Mouse (Mus musculus): Measurements from ENCODE around the gene Rrm2. TPM values are rescaled to one million over a fixed set of nuclear protein-coding genes. Genes with fewer than 3 reads are reported as not detected.

The Rrm2 gene
- polyA plus RNA-seq (2015; fragmentation: Nextera tagmentation; extraction: Ambion mirVana): 196 and 207 TPM in 2 replicates

DNA sequence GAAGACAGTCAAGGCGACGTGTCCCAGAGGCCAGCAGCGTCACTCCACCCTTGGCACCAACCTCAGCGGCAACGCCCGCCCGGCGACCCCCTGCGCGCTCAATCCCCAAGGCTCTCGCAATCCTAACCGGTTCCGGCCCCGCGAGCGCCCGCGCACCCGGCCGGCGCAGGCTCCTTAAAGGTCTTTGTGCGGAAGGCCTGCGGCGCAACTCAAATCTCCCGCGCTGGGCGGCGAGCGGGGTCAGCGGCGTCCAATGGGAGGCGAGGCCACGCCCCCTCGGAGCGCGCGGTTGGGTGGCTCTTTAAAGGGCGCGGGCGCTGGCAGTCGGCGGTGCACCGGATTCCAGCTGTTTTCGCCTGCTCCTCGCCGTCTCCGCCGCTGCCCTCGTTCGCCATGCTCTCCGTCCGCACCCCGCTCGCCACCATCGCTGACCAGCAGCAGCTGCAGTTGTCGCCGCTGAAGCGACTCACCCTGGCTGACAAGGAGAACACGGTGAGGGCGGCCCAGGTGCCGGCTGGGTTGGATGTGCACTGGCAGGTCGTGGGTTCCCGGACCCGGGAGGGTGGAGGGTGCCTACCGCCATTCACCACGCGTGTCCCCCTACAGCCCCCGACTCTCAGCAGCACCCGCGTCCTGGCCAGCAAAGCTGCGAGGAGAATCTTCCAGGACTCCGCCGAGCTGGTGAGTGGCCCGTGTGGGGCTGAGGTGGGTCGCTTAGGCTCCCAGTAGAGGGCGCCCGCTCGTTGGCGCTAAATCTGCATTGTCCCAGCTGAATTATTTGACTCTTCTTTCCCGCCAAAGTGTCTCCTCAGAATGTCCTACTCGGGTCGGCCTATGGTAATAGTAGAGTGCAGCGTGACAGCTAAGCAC, at the start of gene Rrm2:
Rrm2 (plus strand) TSS at position 288 of the 870 bp plus-strand sequence.
- H3K9me3 ChIP-seq (ENCODE audit: control insufficient read depth, low read length): no peaks in the 10 kb centered on the region
- H3K36me3 ChIP-seq (ENCODE audit: control insufficient read depth, insufficient read depth, low read length): peaks cover 10% of the 10 kb centered on the region
- peaks cover 32% of the 10 kb centered on the region for H3K4me1 ChIP-seq (replicated peaks; ENCODE audit: control insufficient read depth, insufficient read depth, low read length)
- peak within 1 kb of the TSS; percentile 86 for H3K9ac ChIP-seq (ENCODE audit: low read length)
- H3K4me2 ChIP-seq (ENCODE audit: low read depth, low read length): peak within 1 kb of the TSS; percentile 81
- peak; percentile 92 for ATAC-seq (ENCODE audit: low read depth)
- H3K27ac ChIP-seq (ENCODE audit: low read length): peak within 1 kb of the TSS; percentile 83
- 0% methylated on average over 83 of the region's 83 CpGs for WGBS
- H3K27me3 ChIP-seq (ENCODE audit: control insufficient read depth, insufficient read depth, low read depth, low read length): no peaks in the 10 kb centered on the region
- peak within 1 kb of the TSS; percentile 86 for H3K4me3 ChIP-seq (ENCODE audit: low read length)

GRCm38 (mm10) chr12:24658998-24659397, 49.0 kb upstream of the Rrm2 start:
- H3K27me3 ChIP-seq (ENCODE audit: control insufficient read depth, insufficient read depth, low read depth, low read length): no peaks in the 10 kb centered on the region
- no peak overlapping the region for H3K4me2 ChIP-seq (ENCODE audit: low read depth, low read length)
- no peak for ATAC-seq (ENCODE audit: low read depth)
- H3K27ac ChIP-seq (ENCODE audit: low read length): no peak overlapping the region
- no peaks in the 10 kb centered on the region; the same call in 1 of the 2 replicates for H3K4me1 ChIP-seq (replicated peaks; ENCODE audit: control insufficient read depth, insufficient read depth, low read length)
- H3K4me3 ChIP-seq (ENCODE audit: low read length): no peak overlapping the region
- H3K36me3 ChIP-seq (ENCODE audit: control insufficient read depth, insufficient read depth, low read length): peaks cover 13% of the 10 kb centered on the region
- WGBS: 84% methylated on average over 4 of the region's 4 CpGs
- no peak overlapping the region for H3K9ac ChIP-seq (ENCODE audit: low read length)
- no peaks in the 10 kb centered on the region for H3K9me3 ChIP-seq (ENCODE audit: control insufficient read depth, low read length)

- WGBS: 91% methylated on average over 9 of the region's 9 CpGs
These were observed 48.1 kb upstream of the Rrm2 start for GRCm38 (mm10) chr12:24659923-24660322.

DNA sequence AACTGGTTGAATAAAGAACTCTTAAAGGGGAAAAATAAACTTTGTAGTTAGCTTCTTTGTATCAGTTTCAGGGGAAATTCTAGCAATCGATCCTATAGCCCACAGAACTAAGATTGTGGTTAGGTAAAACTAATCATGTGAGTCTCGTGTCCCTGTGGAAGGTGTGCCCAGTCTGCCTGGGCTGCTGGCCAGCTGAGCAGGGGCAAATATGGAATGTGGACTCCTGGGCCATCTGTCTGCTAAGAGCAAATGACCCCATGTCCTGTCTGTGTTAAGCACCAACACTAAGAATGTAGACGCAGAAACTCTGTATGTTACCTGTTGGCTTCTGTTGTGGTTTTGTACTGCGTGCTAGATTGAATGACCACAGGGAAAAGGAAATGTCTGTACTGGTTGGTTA, 46.9 kb upstream of the Rrm2 start:
- Histone ChIP-seq H3K36me3 (ENCODE audit: control insufficient read depth, insufficient read depth, low read length) (peaks cover 5% of the 10 kb centered on the region), H3K9me3 (ENCODE audit: control insufficient read depth, low read length) (no peaks in the 10 kb centered on the region), H3K4me2 (ENCODE audit: low read depth, low read length) (no peak overlapping the region), H3K27me3 (ENCODE audit: control insufficient read depth, insufficient read depth, low read depth, low read length) (no peaks in the 10 kb centered on the region), H3K4me3 (ENCODE audit: low read length) (no peak overlapping the region), H3K9ac (ENCODE audit: low read length) (no peak overlapping the region), H3K4me1 (replicated peaks; ENCODE audit: control insufficient read depth, insufficient read depth, low read length) (no peaks in the 10 kb centered on the region; the same call in 1 of the 2 replicates), H3K27ac (ENCODE audit: low read length) (no peak overlapping the region)
- 76% methylated on average over 4 of the region's 4 CpGs for WGBS
- ATAC-seq (ENCODE audit: low read depth): no peak

More at GRCm38 (mm10) chr12:24659923-24660322, 48.1 kb upstream of the Rrm2 start:
- no peaks in the 10 kb centered on the region for H3K9me3 ChIP-seq (ENCODE audit: control insufficient read depth, low read length)
- H3K4me3 ChIP-seq (ENCODE audit: low read length): no peak overlapping the region
- peaks cover 13% of the 10 kb centered on the region for H3K36me3 ChIP-seq (ENCODE audit: control insufficient read depth, insufficient read depth, low read length)
- no peaks in the 10 kb centered on the region; the same call in 1 of the 2 replicates for H3K4me1 ChIP-seq (replicated peaks; ENCODE audit: control insufficient read depth, insufficient read depth, low read length)
- H3K27me3 ChIP-seq (ENCODE audit: control insufficient read depth, insufficient read depth, low read depth, low read length): no peaks in the 10 kb centered on the region
- no peak overlapping the region for H3K27ac ChIP-seq (ENCODE audit: low read length)
- H3K4me2 ChIP-seq (ENCODE audit: low read depth, low read length): no peak overlapping the region
- H3K9ac ChIP-seq (ENCODE audit: low read length): no peak overlapping the region
- no peak for ATAC-seq (ENCODE audit: low read depth)

- peaks cover 4% of the 10 kb centered on the region for H3K36me3 ChIP-seq (ENCODE audit: control insufficient read depth, insufficient read depth, low read length)
- 79% methylated on average over 5 of the region's 5 CpGs for WGBS
These were observed 45.9 kb upstream of the Rrm2 start for GRCm38 (mm10) chr12:24662131-24662530.

DNA sequence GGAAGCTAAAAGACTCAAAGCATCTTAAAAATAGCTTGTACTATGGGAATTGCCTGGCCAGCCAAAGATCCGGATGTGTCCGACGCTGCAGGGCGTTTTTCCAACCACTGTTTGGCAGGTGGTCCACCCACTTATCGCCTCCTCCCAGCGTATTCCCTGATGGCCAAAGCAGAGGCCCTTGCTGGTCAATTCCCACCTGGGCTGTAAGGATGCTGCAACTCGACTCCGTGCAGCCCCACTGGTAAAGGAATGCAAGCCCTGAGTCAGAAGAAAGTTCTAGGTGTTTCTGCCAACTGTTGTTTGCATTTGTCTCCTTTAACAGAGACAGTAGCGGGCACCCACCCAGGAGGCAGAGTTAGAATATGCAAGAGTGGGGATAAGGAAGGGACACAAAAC, 27.9 kb upstream of the Rrm2 start:
- no peak overlapping the region for H3K27ac ChIP-seq (ENCODE audit: low read length)
- WGBS: 11% methylated on average over 9 of the region's 9 CpGs
- H3K4me1 ChIP-seq (replicated peaks; ENCODE audit: control insufficient read depth, insufficient read depth, low read length): peaks cover 16% of the 10 kb centered on the region
- peak overlapping the region; percentile 60 for H3K4me3 ChIP-seq (ENCODE audit: low read length)
- H3K27me3 ChIP-seq (ENCODE audit: control insufficient read depth, insufficient read depth, low read depth, low read length): peaks cover 5% of the 10 kb centered on the region; the same call in 1 of the 2 replicates
- no peaks in the 10 kb centered on the region for H3K36me3 ChIP-seq (ENCODE audit: control insufficient read depth, insufficient read depth, low read length)
- peak overlapping the region; percentile 78 for H3K9ac ChIP-seq (ENCODE audit: low read length)
- ATAC-seq (ENCODE audit: low read depth): peak; percentile 8
- H3K4me2 ChIP-seq (ENCODE audit: low read depth, low read length): peak overlapping the region; percentile 96
- no peaks in the 10 kb centered on the region for H3K9me3 ChIP-seq (ENCODE audit: control insufficient read depth, low read length)

More at GRCm38 (mm10) chr12:24662131-24662530, 45.9 kb upstream of the Rrm2 start:
- no peak overlapping the region for H3K4me2 ChIP-seq (ENCODE audit: low read depth, low read length)
- ATAC-seq (ENCODE audit: low read depth): no peak
- no peak overlapping the region for H3K9ac ChIP-seq (ENCODE audit: low read length)
- H3K4me1 ChIP-seq (replicated peaks; ENCODE audit: control insufficient read depth, insufficient read depth, low read length): no peaks in the 10 kb centered on the region
- H3K27me3 ChIP-seq (ENCODE audit: control insufficient read depth, insufficient read depth, low read depth, low read length): no peaks in the 10 kb centered on the region
- no peak overlapping the region for H3K4me3 ChIP-seq (ENCODE audit: low read length)
- H3K9me3 ChIP-seq (ENCODE audit: control insufficient read depth, low read length): no peaks in the 10 kb centered on the region
- no peak overlapping the region for H3K27ac ChIP-seq (ENCODE audit: low read length)

- ATAC-seq (ENCODE audit: low read depth): peak; percentile 71
- H3K27ac ChIP-seq (ENCODE audit: low read length): no peak overlapping the region
These were observed 27.4 kb upstream of the Rrm2 start for GRCm38 (mm10) chr12:24680492-24681285.

DNA sequence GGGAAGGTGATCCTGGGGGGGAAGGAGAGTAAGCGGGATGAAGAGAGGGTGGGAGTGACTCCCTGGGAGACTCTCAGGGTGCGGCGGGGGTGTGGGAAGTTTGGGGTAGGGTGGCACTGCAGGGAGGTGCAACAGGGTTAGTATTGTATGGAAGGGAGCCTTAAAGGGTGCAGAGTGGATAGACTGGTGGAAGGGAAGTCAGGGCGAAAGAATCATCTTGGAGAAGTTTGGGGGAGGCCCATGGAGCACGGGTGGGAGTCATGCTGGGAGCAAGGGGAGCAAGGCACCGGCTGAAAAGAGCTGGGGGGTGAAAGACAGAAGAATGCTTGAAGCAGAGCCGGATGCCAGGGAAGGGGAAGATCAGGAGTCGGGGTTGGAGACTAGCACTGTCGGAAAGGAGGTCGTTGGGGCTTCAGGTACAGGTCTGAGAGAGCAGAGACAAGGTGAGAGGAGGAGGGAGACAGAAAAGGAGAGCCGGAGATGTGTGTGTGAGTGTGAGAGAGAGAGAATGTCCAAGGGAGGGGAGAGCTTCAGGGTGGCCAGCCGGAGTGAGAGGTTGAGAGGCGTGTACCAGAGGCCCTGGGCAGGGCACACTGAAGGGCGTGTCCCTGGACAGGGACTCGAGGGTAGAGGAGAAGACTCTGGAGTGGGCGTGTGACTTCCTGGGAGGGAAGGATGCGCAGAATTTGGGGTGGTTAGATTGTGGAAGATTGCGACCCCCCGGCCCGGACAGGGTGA, 26.6 kb upstream of the Rrm2 start, which contains the start of gene Cys1:
Cys1 (minus strand) TSS at position 528 of the 738 bp plus-strand sequence.
- no peaks in the 10 kb centered on the region for H3K9me3 ChIP-seq (ENCODE audit: control insufficient read depth, low read length)
- H3K4me2 ChIP-seq (ENCODE audit: low read depth, low read length): peak within 1 kb of the TSS; percentile 96
- WGBS: 7% methylated on average over 20 of the region's 20 CpGs
- H3K4me3 ChIP-seq (ENCODE audit: low read length): peak within 1 kb of the TSS; percentile 60
- H3K27me3 ChIP-seq (ENCODE audit: control insufficient read depth, insufficient read depth, low read depth, low read length): peaks cover 5% of the 10 kb centered on the region; the same call in 1 of the 2 replicates
- H3K4me1 ChIP-seq (replicated peaks; ENCODE audit: control insufficient read depth, insufficient read depth, low read length): peaks cover 16% of the 10 kb centered on the region
- H3K27ac ChIP-seq (ENCODE audit: low read length): peak within 1 kb of the TSS; percentile 85
- H3K36me3 ChIP-seq (ENCODE audit: control insufficient read depth, insufficient read depth, low read length): no peaks in the 10 kb centered on the region
- peak within 1 kb of the TSS; percentile 78 for H3K9ac ChIP-seq (ENCODE audit: low read length)
- ATAC-seq (ENCODE audit: low read depth): peak; percentile 36

More at GRCm38 (mm10) chr12:24680492-24681285, 27.4 kb upstream of the Rrm2 start:
- H3K9ac ChIP-seq (ENCODE audit: low read length): peak overlapping the region; percentile 78
- H3K36me3 ChIP-seq (ENCODE audit: control insufficient read depth, insufficient read depth, low read length): no peaks in the 10 kb centered on the region
- H3K9me3 ChIP-seq (ENCODE audit: control insufficient read depth, low read length): no peaks in the 10 kb centered on the region
- peak overlapping the region; percentile 60 for H3K4me3 ChIP-seq (ENCODE audit: low read length)
- H3K4me1 ChIP-seq (replicated peaks; ENCODE audit: control insufficient read depth, insufficient read depth, low read length): peaks cover 16% of the 10 kb centered on the region
- WGBS: 2% methylated on average over 53 of the region's 61 CpGs
- H3K27me3 ChIP-seq (ENCODE audit: control insufficient read depth, insufficient read depth, low read depth, low read length): peaks cover 5% of the 10 kb centered on the region; the same call in 1 of the 2 replicates
- H3K4me2 ChIP-seq (ENCODE audit: low read depth, low read length): peak overlapping the region; percentile 96
